Mouse (Mus musculus) midbrain, postnatal 0 days (tissue): ENCODE data around the gene 4930502E18Rik. TPM values are rescaled to one million over a fixed set of nuclear protein-coding genes. Genes with fewer than 3 reads are reported as not detected.

Experiments used
- ATAC-seq: fragments of 200-750 bp; cut with Nextera tagmentation; 2 replicates; pipeline ENCODE4 v1.8.0; 2017; ENCODE audit warnings: moderate number of reproducible peaks, mild to moderate bottlenecking, moderate TSS enrichment, moderate library complexity; ENCODE audit not compliant: low FRiP score
- DNase-seq: peaks from one replicate; pipeline ENCODE4 v3.0.0-alpha.2; 2015; ENCODE audit warnings: low spot score
- H3K27ac ChIP-seq: fragments of 300-500 bp; sonication (generic); 2 replicates; pipeline ENCODE4 v1.5.1; 2014; ENCODE audit warnings: low read depth, mild to moderate bottlenecking, low read length, mixed read lengths
- H3K27me3 ChIP-seq: fragments of 300-500 bp; sonication (generic); 2 replicates; pipeline ENCODE4 v1.6.1; 2014; ENCODE audit warnings: low read length, control low read depth, mixed read lengths; ENCODE audit not compliant: insufficient read depth
- H3K36me3 ChIP-seq: fragments of 300-500 bp; sonication (generic); 2 replicates; pipeline ENCODE4 v1.6.1; 2014; ENCODE audit warnings: low read length, control low read depth, mixed read lengths; ENCODE audit not compliant: insufficient read depth
- H3K4me1 ChIP-seq: fragments of 300-500 bp; sonication (generic); 2 replicates; pipeline ENCODE4 v1.6.1; 2014; ENCODE audit warnings: mild to moderate bottlenecking, control low read depth, antibody characterized with exemption, low read length, mixed read lengths; ENCODE audit not compliant: insufficient read depth
- H3K4me2 ChIP-seq: fragments of 300-500 bp; sonication (generic); 2 replicates; pipeline ENCODE4 v1.6.1; 2014; ENCODE audit warnings: low read depth, mild to moderate bottlenecking, low read length, mixed read lengths; ENCODE audit not compliant: poor library complexity, severe bottlenecking
- H3K4me3 ChIP-seq: fragments of 300-500 bp; sonication (generic); 2 replicates; pipeline ENCODE4 v1.5.1; 2014; ENCODE audit warnings: low read depth, mild to moderate bottlenecking, low read length, moderate library complexity
- H3K9ac ChIP-seq: fragments of 300-500 bp; sonication (generic); replicated peaks from 2 replicates; pipeline ENCODE4 v1.6.1; 2014; ENCODE audit warnings: mild to moderate bottlenecking, low read length, moderate library complexity, mixed read lengths; ENCODE audit not compliant: poor library complexity, severe bottlenecking
- H3K9me3 ChIP-seq: fragments of 300-500 bp; sonication (generic); 2 replicates; pipeline ENCODE4 v1.6.1; 2016; ENCODE audit warnings: low read length, control low read depth
- CTCF ChIP-seq: IDR thresholded peaks from 2 replicates; pipeline ENCODE4 v1.5.1; 2016; ENCODE audit warnings: antibody characterized with exemption, mild to moderate bottlenecking
- WGBS: fragments of 180-500 bp; shearing (Covaris S2); extraction: QIAGEN DNeasy Blood & Tissue Kit; methylation state at CpG from one replicate; pipeline ENCODE4 v1.1.7; 2014; 5-methylcytosine and 5-hydroxymethylcytosine counted together
- polyA plus RNA-seq: library from polyadenylated mRNA; unstranded; fragments of >200 nt; fragmentation: Nextera tagmentation; extraction: Ambion mirVana; gene quantifications from 2 replicates; pipeline ENCODE4 v1.2.1, GENCODE M21; 2015
- total RNA-seq: library from RNA; depleted of rRNA; stranded (reverse); fragments of >200 nt; gene quantifications from 2 replicates; pipeline ENCODE4 v1.2.3, GENCODE M21; 2014; rRNA removed

The 4930502E18Rik gene
- total and polyA plus RNA-seq, 2 experiments from 2014 or later = 0.49 TPM; not detected in 1

DNA sequence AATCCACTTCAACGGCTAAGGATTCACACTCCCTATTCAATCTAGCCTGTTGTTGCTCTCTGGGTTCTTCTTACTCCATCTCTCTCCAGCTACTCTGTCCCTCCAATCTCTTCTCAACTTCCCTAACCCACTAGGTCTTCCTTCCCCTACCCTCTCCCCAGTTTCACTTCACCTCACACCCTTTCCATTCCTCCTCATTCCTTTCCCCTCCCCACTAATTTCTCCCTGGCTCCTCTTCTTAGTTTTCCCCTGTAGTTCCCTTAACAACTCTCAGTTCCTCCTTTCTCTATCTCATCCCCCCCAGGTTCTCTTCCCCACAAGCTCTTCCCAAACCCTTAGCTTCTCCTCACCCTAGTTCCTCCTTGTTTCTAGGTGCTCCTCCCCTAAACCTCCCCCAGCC is 28.2 kb downstream of the 4930502E18Rik start:
- TF ChIP-seq CTCF = no peak
- no peaks in the 10 kb centered on the region for H3K4me1 ChIP-seq
- no peak for ATAC-seq
- DNase-seq = no peak
- H3K4me3 ChIP-seq = no peak overlapping the region
- no peaks in the 10 kb centered on the region for H3K36me3 ChIP-seq
- H3K9me3 ChIP-seq = peaks cover 5% of the 10 kb centered on the region; the same call in 1 of the 2 replicates
- no peak overlapping the region for H3K4me2 ChIP-seq
- WGBS = 71% methylated on average over 1 of the region's 1 CpGs
- no peak overlapping the region for H3K9ac ChIP-seq
- no peaks in the 10 kb centered on the region for H3K27me3 ChIP-seq
- H3K27ac ChIP-seq = no peak overlapping the region

DNA sequence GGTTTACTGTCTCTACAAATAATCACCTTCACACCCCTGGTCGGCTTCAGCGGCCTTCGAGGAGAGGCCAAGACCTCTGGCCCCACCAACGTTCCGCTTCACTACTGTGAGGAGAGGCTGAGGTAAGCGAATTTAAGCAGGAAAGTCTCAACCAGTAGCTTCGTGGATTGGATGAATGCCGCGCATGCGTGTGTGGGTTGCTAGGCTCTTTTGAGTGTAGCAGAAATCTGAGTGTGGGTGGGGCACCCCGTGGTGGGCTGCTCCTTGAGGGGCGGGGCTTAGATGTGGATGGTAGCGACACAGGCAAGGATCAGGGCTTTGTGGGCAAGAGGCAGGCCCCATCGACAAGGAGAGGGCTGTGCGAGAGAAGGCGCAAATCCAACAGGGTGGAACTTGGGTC is 33.1 kb downstream of the 4930502E18Rik start, which contains the start of gene 1700013H16Rik:
Gene 1700013H16Rik, minus strand, starts transcription at position 96 of the 400 bp plus-strand sequence.
- Histone ChIP-seq H3K4me1 (no peaks in the 10 kb centered on the region), H3K4me3 (no peak within 1 kb of the TSS), H3K9me3 (peaks cover 5% of the 10 kb centered on the region; the same call in 1 of the 2 replicates), H3K27ac (no peak within 1 kb of the TSS), H3K9ac (no peak within 1 kb of the TSS), H3K27me3 (no peaks in the 10 kb centered on the region), H3K36me3 (no peaks in the 10 kb centered on the region), H3K4me2 (no peak within 1 kb of the TSS)
- 91% methylated on average over 16 of the region's 16 CpGs for WGBS
- DNase-seq = no peak
- TF ChIP-seq CTCF = no peak
- ATAC-seq = no peak

DNA sequence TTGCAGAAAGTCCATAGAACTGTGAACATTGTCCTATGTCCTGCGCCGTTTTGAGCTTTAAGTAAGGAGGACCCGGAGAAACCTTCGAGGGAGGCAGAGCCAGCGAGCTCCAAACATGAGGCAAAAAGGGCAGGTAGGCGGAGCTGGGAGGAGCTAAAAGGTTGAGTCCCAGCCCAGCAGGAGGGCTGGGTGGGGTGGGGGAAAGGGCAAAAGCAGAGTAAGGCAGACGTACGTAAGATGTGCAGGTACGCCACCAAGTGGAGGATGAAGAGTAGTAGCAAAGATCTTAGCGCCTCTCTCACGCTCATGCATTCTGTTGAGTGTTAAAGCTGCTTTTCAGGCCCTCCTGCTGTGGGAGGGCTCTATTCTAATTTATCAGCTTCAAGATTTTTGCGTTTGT is 51.6 kb downstream of the 4930502E18Rik start, which contains the start of gene Zfp36l3:
Gene Zfp36l3, minus strand, starts transcription at position 119 of the 400 bp plus-strand sequence.
- ATAC-seq (no peak), DNase-seq (no peak)
- Histone ChIP-seq H3K9me3 (no peaks in the 10 kb centered on the region), H3K4me3 (no peak within 1 kb of the TSS), H3K27me3 (no peaks in the 10 kb centered on the region), H3K36me3 (no peaks in the 10 kb centered on the region), H3K9ac (no peak within 1 kb of the TSS), H3K4me1 (no peaks in the 10 kb centered on the region), H3K4me2 (no peak within 1 kb of the TSS), H3K27ac (no peak within 1 kb of the TSS)
- TF ChIP-seq CTCF = no peak
- WGBS = 93% methylated on average over 12 of the region's 12 CpGs

Other genes starting within 250 kb of the 4930502E18Rik start
- 83.2 and 132 TPM in 2 replicates for gene Rtl8c, start 116.8 kb upstream of the 4930502E18Rik start, total RNA-seq
- gene Rtl8c, start 116.8 kb upstream of the 4930502E18Rik start, polyA plus RNA-seq = 251 and 255 TPM in 2 replicates
- gene Gm14597, start 115.8 kb upstream of the 4930502E18Rik start, total RNA-seq = not detected in 2 replicates
- not detected in 2 replicates for gene Gm14597, start 115.8 kb upstream of the 4930502E18Rik start, polyA plus RNA-seq
- 222 and 307 TPM in 2 replicates for gene Rtl8a, start 81.1 kb upstream of the 4930502E18Rik start, total RNA-seq
- gene Rtl8a, start 81.1 kb upstream of the 4930502E18Rik start, polyA plus RNA-seq = 313 and 323 TPM in 2 replicates
- gene Rtl8b, start 54.4 kb upstream of the 4930502E18Rik start, total RNA-seq = 323 and 356 TPM in 2 replicates
- gene Rtl8b, start 54.4 kb upstream of the 4930502E18Rik start, polyA plus RNA-seq = 268 and 275 TPM in 2 replicates
- not detected in 2 replicates for gene 1700013H16Rik, start 33.0 kb downstream of the 4930502E18Rik start, total RNA-seq
- gene 1700013H16Rik, start 33.0 kb downstream of the 4930502E18Rik start, polyA plus RNA-seq = not detected in 2 replicates
- gene Zfp36l3, start 51.6 kb downstream of the 4930502E18Rik start, total RNA-seq = not detected in 2 replicates
- gene Zfp36l3, start 51.6 kb downstream of the 4930502E18Rik start, polyA plus RNA-seq = not detected in 2 replicates
- gene Xlr, start 72.9 kb downstream of the 4930502E18Rik start, total RNA-seq = 0.77 and 1.5 TPM in 2 replicates
- 2.9 and 4.8 TPM in 2 replicates for gene Xlr, start 72.9 kb downstream of the 4930502E18Rik start, polyA plus RNA-seq